Mouse (Mus musculus) neutrophil, adult 83 days (primary cell): ENCODE measurements around the gene Ephb1. TPM values are rescaled to one million over a fixed set of nuclear protein-coding genes. Genes with fewer than 3 reads are reported as not detected.

Experiments
- total RNA-seq, 2 experiments: library from RNA; stranded (reverse); gene quantifications; one replicate each; pipeline ENCODE4 v1.2.4; 2023

Ephb1 gene
- not detected for total RNA-seq

DNA sequence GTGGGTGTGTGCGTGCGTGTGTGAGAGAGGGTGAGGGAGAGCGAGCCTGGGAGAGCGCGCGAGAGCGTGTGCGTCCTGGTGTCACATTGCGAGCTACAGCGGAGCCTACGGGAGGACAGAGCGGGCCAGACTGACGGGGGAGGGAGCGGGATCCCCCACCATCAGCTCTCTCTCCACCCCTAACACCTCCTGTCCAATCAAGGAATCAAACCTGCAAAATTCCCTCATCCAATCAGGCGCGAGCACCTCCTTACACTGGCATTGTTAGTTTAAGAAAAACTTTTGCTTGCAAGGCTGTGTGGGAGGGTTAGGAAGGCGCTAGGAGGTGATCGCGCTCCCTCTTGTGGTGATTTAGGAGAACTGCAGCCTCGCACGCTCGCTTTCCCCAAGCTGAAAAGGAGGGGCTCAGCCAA is at the start of gene Ephb1:
TSS of gene Ephb1 (minus strand) at position 133 of the 413 bp plus-strand sequence.

Other genes with a start within 250 kb of the Ephb1 start
- gene Ky, start 151.1 kb upstream of the Ephb1 start, total RNA-seq, result not detected